Mouse (Mus musculus) right cerebral cortex, adult 2 months (tissue): Measurements from ENCODE around the gene Olfr1192-ps1.
"Not testable (repeated sequence)": the region's sequence is repeated elsewhere in the genome, so short reads cannot be mapped to it uniquely, and the experiment has no call there.

ENCODE experiments used
- DNase-seq, 2 experiments: peaks; one replicate each; pipeline ENCODE4 v3.0.0; 2021 to 2022; ENCODE audit warnings: low spot score in 2 of 2

Gene Olfr1192-ps1

DNA sequence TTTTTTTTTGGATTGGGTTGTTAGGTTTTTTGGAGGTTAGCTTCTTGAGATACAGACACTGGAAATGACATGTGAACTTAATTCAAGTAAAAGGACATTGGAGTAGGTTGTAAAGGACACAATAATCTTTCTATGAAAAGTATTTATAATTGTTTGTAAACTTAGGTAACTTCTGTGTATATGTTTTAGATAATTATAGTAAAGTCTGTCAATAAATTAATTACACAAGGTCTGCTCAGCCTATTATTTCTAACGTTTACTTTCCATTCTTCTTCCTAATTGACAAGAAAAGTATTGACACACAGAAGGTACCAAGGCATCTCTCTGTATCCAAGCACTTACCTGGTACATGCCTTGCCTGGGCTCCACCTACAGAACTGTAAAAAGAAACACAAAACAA lies at the start of gene Olfr1192-ps1:
Gene Olfr1192-ps1, plus strand, starts transcription at position 301 of the 400 bp plus-strand sequence.
- DNase-seq = no peak

GRCm38 (mm10) chr2:88640242-88640641 lies 8.1 kb upstream of the Olfr1192-ps1 start, which contains the start of gene Olfr1191-ps1:
TSS of gene Olfr1191-ps1 (plus strand) at chr2:88640542.
- not testable (repeated sequence) for DNase-seq

DNA sequence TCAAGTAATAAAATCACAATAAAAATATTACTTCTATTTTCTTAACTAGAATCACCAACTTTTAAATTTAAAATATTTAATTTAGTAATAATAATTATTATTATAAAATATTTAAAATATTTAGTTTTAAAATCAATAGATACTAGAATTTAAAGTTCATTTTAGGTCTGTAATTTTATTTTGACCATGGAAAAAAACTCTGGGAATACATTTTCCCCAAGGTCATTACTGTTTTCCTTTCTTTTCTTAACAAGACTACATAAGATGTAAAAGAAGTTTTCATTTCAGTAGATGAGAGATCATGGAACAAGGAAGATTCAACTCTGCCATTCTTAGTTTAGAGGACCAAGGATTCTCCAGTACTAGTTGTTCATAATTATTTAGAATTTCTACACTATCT lies 27.0 kb downstream of the Olfr1192-ps1 start, which contains the start of gene Olfr1193:
Gene Olfr1193, plus strand, starts transcription at position 301 of the 400 bp plus-strand sequence.
- not testable (repeated sequence) for DNase-seq

GRCm38 (mm10) chr2:88689087-88689486 lies 40.8 kb downstream of the Olfr1192-ps1 start, which contains the start of gene Olfr1195:
TSS of gene Olfr1195 (minus strand) at chr2:88689187.
- DNase-seq = no peak

- DNase-seq = no peak
Measured at GRCm38 (mm10) chr2:88704497-88704896, 56.2 kb downstream of the Olfr1192-ps1 start, which contains the start of gene Olfr1196. TSS of gene Olfr1196 (minus strand) at chr2:88704597.
